Mouse (Mus musculus) lung, postnatal 0 days (tissue): ENCODE results near the gene Kcnk12.

Experiments
- CTCF ChIP-seq: IDR thresholded peaks from 2 replicates; pipeline ENCODE4 v1.5.1; 2016; ENCODE audit warnings: antibody characterized with exemption, mild to moderate bottlenecking
- EP300 ChIP-seq: IDR thresholded peaks from 2 replicates; pipeline ENCODE4 v1.6.1; 2016; ENCODE audit warnings: antibody characterized with exemption, mild to moderate bottlenecking, control low read depth

DNA sequence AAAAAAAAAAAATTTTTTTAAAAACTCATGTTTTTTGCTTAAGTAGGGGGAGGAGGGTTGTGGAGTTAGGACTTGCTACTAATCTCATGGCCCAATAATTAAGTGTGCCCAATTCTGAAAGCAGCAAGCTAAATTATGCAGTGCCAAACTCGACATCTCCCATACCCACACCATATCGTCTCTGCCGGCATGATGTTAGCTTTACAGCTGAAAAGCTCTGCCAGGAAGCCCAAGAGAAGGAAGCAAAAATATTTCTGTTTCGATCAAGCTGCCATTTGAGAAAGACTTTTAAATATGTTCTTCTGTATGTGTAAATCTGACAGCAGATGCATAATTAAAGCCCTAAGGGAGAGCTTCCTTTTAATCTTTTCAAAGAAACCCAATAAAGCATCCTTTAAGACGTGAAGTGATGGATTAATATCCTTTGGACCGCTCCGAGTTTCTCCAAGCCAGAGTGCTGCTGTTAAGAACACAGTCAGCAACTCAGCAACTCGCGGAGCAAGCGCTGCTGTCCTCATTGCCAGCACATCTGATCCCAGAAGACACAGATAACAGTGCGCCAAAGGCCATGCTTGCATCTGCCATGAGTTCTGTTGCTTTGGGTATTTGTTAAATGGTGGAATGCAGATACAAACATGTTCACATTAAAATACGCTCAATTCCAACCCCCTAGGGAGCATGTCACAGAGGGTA, 5.0 kb downstream of the Kcnk12 start:
- TF ChIP-seq CTCF = no peak
- no peak for TF ChIP-seq EP300
